Mouse (Mus musculus) ES-E14 (cell line): Measurements from ENCODE around the gene Tmem171. TPM values are rescaled to one million over a fixed set of nuclear protein-coding genes. Genes with fewer than 3 reads are reported as not detected.
A peak's percentile ranks its signal among the peaks of the same experiment; 100 is the strongest.

Experiments used
- DNase-seq: peaks from one replicate; pipeline ENCODE4 v3.0.0-alpha.2; 2013; ENCODE audit warnings: low read depth, low spot score
- H3K27ac ChIP-seq: 2 replicates; pipeline ENCODE4 v1.5.1; 2012; ENCODE audit warnings: low read depth, mild to moderate bottlenecking, low read length, moderate library complexity, mixed read lengths; ENCODE audit not compliant: poor library complexity, insufficient read depth, severe bottlenecking
- H3K36me3 ChIP-seq: 2 replicates; pipeline ENCODE4 v1.6.1; 2012; ENCODE audit warnings: mild to moderate bottlenecking, low read length, moderate library complexity, mixed read lengths; ENCODE audit not compliant: control insufficient read depth, poor library complexity, insufficient read depth, severe bottlenecking
- H3K4me1 ChIP-seq, 2 experiments: fragments of 150-350 bp in 1 of 2; sonication (generic) in 1 of 2; 2 replicates each; pipeline ENCODE4 v1.6.1; 2012; ENCODE audit warnings: low read length in 2 of 2, mild to moderate bottlenecking in 1 of 2, mixed read lengths in 1 of 2; ENCODE audit not compliant: control insufficient read depth in 2 of 2, insufficient read depth in 2 of 2, poor library complexity in 1 of 2
- H3K4me3 ChIP-seq, 2 experiments: fragments of 150-350 bp in 1 of 2; sonication (generic) in 1 of 2; 2 replicates each; pipeline ENCODE4 v1.5.1; 2012; ENCODE audit warnings: low read length in 2 of 2, low read depth in 1 of 2, mild to moderate bottlenecking in 1 of 2, mixed read lengths in 1 of 2; ENCODE audit not compliant: insufficient read depth in 1 of 2, poor library complexity in 1 of 2, severe bottlenecking in 1 of 2
- H3K9ac ChIP-seq: 2 replicates; pipeline ENCODE4 v1.6.1; 2012; ENCODE audit warnings: low read depth, mild to moderate bottlenecking, low read length, mixed read lengths; ENCODE audit not compliant: poor library complexity, insufficient read depth, severe bottlenecking
- H3K9me3 ChIP-seq: fragments of 150-350 bp; sonication (generic); 2 replicates; pipeline ENCODE4 v1.6.1; 2012; ENCODE audit warnings: low read depth, mild to moderate bottlenecking, low read length; ENCODE audit not compliant: control insufficient read depth, insufficient read depth
- CHD2 ChIP-seq: IDR thresholded peaks from 2 replicates; pipeline ENCODE4 v1.6.1; 2014; ENCODE audit warnings: mild to moderate bottlenecking, low read depth, low read length, inconsistent platforms
- HCFC1 ChIP-seq: IDR thresholded peaks from 2 replicates; pipeline ENCODE4 v1.6.1; 2012; ENCODE audit warnings: low read length, inconsistent platforms, borderline replicate concordance; ENCODE audit not compliant: insufficient read depth
- MAFK ChIP-seq: IDR thresholded peaks from 2 replicates; pipeline ENCODE4 v1.6.1; 2014; ENCODE audit warnings: mild to moderate bottlenecking, low read depth, low read length, inconsistent platforms; ENCODE audit not compliant: insufficient read depth
- ZC3H11A ChIP-seq: IDR thresholded peaks from 2 replicates; pipeline ENCODE4 v1.6.1; 2012; ENCODE audit warnings: low read depth, mild to moderate bottlenecking, inconsistent platforms, low read length, borderline replicate concordance
- ZNF384 ChIP-seq: IDR thresholded peaks from 2 replicates; pipeline ENCODE4 v1.6.1; 2012; ENCODE audit warnings: low read depth, low read length, inconsistent platforms
- in situ Hi-C, 2 experiments: fragments of 600-800 bp; cut with MboI; formaldehyde crosslinking; loops; one replicate each; pipeline ENCODE4 v1.15.1; 2025; ENCODE audit warnings: low sequenced_read_pairs in 2 of 2, inconsistent platforms in 1 of 2; ENCODE audit not compliant: unreplicated experiment in 2 of 2
- total RNA-seq: library from RNA; depleted of rRNA; stranded (reverse); fragments of 300-350 nt; gene quantifications from 2 replicates; pipeline ENCODE4 v1.2.3, GENCODE M21; 2012; rRNA removed

Tmem171 gene
- total RNA-seq, 1 experiment = not detected

DNA sequence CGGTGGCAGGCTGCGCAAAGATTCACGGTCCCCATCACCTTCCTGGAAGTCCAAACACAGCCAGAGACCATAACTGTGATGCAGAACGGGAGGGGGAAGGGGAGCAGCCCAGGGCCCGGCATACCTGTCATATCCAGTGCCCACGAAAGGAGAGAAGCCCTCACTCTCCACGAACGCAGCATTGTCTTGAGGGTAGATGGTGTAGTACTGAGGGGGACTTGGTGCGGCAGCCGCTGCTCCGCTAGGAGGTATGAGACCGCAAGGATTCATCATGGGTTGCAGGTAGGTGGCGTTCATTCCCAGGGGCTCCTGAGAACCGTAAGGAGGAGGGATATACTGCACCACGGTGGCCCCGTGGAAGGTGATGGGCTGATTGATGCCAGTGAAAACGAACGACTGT lies 58.1 kb downstream of the Tmem171 start:
- Histone ChIP-seq H3K4me3 (peak overlapping the region in 1 of 2 experiments; percentile 33; a peak in 1 of 4 replicates), H3K4me1 (no peaks in the 10 kb centered on the region), H3K9me3 (no peaks in the 10 kb centered on the region), H3K36me3 (no peaks in the 10 kb centered on the region), H3K9ac (no peak overlapping the region), H3K27ac (no peak overlapping the region)
- no peak for DNase-seq
- in situ Hi-C loops = no loop called here
- TF ChIP-seq CHD2 (no peak), HCFC1 (no peak), MAFK (no peak), ZNF384 (no peak), ZC3H11A (no peak)

Other genes with a start within 250 kb of the Tmem171 start
- gene Gm10320, start 202.8 kb downstream of the Tmem171 start, total RNA-seq = 5.6 and 8.9 TPM in 2 replicates
- gene Tmem174, start 57.4 kb downstream of the Tmem171 start, total RNA-seq = not detected in 2 replicates
- gene Fcho2, start 120.6 kb upstream of the Tmem171 start, total RNA-seq = 12.1 and 13.6 TPM in 2 replicates
- gene Tnpo1, start 231.6 kb upstream of the Tmem171 start, total RNA-seq = 133 and 148 TPM in 2 replicates